Mouse (Mus musculus): ENCODE measurements at regions not wholly inside any gene's neighbourhood (a gene's known extent, or its start where the extent isn't known, plus 50 kb on each side); places are given as distances from the start of the nearest gene placed in this dataset.
A peak's percentile ranks its signal among the peaks of the same experiment; 100 is the strongest.

- DNase-seq (ENCODE audit: low read depth): no peak
Observed at GRCm38 (mm10) chr17:45966736-45967135, 65.4 kb downstream of the Vegfa start.

DNA sequence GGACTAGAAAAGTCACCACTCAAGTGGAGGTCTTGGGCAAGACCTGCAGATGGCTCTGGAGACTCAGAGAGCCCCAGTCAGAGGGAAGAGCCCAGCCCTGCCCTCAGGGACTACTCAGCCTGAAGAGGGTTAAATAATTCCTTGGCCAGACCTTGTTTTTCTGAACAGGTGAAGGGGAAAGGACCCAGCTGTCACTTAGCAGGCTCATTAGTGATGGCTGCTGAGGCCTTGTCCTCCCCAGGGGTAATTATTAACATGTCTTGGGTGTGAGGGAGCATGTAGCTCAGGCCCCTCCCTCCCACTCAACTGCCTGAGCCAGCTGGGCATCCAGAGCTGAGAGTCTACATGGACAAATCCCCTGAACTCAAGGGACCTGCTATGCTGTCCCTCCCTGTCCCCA is 68.1 kb downstream of the Vegfa start:
- DNase-seq (ENCODE audit: low read depth): no peak

DNA sequence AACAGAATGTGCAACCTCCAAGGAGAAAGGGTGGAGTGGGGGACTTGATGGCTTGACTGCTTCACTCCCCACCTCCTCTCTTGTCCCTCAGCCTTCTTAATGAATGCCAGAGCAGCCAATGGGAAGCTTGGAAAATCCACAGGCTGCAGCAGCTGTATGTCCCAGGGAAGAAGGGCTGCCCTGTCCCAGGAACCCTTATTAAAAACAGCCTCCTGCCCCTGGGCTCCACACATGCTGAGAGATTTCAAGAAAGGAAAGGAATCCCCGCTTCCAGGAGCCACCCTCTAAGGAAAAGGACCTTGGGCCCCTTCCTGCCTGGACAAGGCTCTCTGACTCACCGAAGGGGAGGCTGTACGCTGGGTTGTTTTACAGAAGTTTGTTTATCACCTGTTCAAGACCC is 68.8 kb downstream of the Vegfa start:
- no peak for DNase-seq (ENCODE audit: low read depth)

GRCm38 (mm10) chr17:45961626-45962319 is 70.4 kb downstream of the Vegfa start:
- DNase-seq (ENCODE audit: low read depth): no peak

GRCm38 (mm10) chr17:45958094-45958881 is 73.9 kb downstream of the Vegfa start:
- peak; percentile 57 for DNase-seq (ENCODE audit: low read depth)

- DNase-seq (ENCODE audit: low read depth): no peak
Observed at GRCm38 (mm10) chr17:45955481-45955880, 76.7 kb downstream of the Vegfa start.

DNA sequence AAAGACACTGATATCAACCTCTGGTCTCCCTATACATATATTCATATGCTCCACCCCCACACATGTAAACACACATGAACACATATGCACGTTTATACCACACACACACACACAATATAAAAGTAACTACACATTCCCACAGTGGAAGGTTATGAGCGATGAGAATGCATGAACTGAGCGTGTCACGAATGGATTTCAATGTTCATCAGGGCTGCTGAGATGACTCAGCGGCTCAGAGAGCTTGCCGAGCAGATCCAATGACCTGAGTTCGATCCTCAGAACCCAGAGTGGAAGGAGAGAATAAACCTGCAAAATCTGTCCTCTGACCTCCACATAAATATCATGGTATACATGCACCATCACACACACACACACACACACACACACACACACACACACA is 77.3 kb downstream of the Vegfa start:
- DNase-seq (ENCODE audit: low read depth): no peak

DNA sequence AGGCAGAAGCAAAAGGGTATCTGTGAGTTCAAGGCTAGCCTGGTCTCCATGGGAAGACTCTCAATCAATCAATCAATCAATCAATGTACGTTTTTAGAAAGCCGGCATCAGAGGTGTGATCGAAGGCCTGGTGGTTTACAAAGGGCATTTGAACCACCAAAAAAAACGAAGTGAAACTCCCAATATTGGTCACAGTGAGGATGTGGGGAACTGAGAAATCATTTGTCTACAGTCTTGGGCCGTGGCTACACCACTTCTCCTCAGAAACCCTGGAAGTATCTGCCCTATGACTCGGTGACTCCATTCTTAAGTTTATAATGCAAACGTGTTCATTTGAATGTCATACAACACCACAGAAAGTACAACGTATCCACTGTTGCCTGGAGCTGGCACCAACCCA is 78.6 kb downstream of the Vegfa start:
- DNase-seq (ENCODE audit: low read depth): no peak

GRCm38 (mm10) chr17:45950533-45951164 is 81.5 kb downstream of the Vegfa start:
- no peak for DNase-seq (ENCODE audit: low read depth)

GRCm38 (mm10) chr17:45949141-45949540 is 83.0 kb downstream of the Vegfa start:
- DNase-seq (ENCODE audit: low read depth): no peak

GRCm38 (mm10) chr17:45948314-45948935 is 83.7 kb downstream of the Vegfa start:
- no peak for DNase-seq (ENCODE audit: low read depth)

DNA sequence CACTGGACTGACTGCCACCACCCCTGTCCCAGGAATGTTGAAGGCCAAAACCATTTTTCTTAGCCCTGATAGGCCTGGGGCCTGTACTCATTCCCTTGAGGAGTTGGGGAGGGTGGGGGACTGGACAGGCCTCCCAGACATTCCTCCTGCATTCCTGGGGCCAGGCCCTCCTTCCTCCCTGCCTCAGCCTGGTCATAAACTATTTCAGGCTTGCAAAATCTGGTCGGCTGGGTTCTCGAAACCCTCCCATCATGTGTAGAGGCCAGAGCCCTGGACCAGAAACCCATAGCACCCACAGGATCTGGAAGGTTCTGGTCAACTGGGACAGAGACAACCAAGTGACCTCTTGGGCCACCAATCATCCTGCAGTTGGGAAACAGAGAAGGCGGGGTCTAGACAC is 87.2 kb downstream of the Vegfa start:
- peak; percentile 52 for DNase-seq (ENCODE audit: low read depth)

DNA sequence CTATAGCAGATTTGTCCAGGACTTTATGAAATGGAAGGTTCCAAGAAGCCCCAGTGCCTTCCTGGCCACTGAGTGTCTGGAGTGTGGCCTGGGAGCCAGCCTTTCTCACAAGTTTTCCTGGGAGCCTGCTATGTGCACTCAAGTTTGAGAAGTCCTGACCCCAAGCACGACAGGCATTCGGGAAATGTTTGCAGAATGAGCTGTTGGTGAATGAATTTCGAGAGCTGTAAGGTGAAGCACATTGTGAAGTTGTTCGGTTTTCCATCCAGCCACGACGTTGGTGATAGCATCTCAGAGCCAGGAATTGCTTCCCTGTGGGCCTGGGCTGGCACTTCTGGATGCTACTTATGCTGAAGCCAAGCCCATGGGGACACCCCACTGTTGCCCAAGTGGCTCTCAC is 88.9 kb downstream of the Vegfa start:
- peak; percentile 54 for DNase-seq (ENCODE audit: low read depth)

- DNase-seq (ENCODE audit: low read depth): no peak
Observed at GRCm38 (mm10) chr17:45941890-45942375, 90.2 kb downstream of the Vegfa start.

DNA sequence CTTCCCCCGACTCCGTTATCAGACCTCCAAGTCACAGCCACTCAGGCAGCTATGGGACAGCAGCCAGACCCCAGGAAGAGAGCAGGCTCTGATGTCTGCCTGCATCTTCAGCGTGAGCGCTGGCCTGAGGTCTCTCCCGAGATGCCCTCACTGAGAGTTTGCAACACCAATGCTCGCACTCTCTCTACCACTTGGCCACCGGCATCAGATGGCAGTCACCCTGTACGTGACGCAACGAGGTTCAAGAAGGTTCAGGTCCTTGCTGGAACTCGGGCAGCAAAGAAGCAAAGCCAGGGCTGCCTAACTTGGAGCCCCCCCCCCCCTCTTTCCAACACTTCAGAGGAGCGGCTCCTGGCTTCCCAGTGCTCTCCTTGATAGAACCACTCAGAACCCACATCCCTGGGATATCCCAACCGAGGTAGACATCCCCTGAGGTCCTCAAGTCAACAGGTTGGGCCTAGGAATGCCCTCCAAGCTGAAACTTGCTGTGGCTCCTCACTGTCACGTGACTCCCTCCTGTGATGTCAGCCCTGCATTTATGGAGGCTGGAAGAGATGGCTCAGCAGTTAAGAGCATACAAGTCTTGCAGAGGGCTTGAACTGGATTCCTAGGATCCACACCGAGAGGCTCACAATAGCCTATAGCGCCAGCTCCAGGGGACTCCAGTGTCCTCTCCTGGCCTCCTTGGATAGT is 91.9 kb downstream of the Vegfa start:
- DNase-seq (ENCODE audit: low read depth): no peak

DNA sequence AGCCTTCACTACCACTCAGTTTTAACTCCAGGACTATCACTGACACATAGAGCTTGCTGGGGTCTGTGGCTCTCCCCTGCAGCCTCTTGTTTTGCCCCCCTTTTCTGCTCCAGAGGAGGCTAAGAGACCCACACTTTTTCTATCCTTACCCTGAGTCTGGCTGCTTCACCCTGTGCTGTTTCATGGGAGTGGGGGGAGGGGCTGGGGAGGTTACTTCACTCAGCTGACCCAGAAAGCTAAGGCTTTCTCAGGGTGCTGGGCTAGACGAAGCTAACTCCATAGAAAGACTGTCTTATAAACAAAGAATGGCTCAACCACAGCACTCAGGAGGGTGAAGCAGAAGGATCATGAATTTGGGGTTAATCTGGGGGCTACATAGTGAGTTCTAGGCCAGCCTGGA is 93.9 kb downstream of the Vegfa start:
- DNase-seq (ENCODE audit: low read depth): no peak

GRCm38 (mm10) chr17:45936577-45936976 is 95.6 kb downstream of the Vegfa start:
- DNase-seq (ENCODE audit: low read depth): no peak

GRCm38 (mm10) chr17:45935291-45935690 is 96.9 kb downstream of the Vegfa start:
- DNase-seq (ENCODE audit: low read depth): no peak

DNA sequence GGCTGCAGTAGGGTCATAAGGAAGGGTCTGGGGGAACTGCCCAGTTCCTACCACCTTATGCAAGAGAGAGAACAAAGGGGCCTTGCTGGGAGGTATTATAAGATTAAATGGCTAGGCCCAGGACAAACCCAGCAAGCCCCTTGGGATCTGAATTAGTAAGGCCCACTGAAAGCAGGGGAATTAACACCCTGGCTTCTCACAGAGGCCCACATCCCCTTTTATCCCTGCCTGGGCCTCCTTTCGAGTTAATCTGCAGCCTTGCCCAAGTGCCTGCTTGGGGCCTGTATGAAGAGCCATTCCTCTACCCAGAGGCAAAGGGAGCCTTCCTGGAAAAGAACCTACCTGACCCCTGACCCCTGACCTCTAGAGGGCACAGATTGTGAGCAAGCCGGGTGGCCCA is 98.2 kb downstream of the Vegfa start:
- no peak for DNase-seq (ENCODE audit: low read depth)

GRCm38 (mm10) chr17:45933034-45933433 is 99.1 kb downstream of the Vegfa start:
- no peak for DNase-seq (ENCODE audit: low read depth)

GRCm38 (mm10) chr17:45932611-45933010 is 99.6 kb downstream of the Vegfa start:
- DNase-seq (ENCODE audit: low read depth): no peak

GRCm38 (mm10) chr17:45929591-45929990 is 102.6 kb downstream of the Vegfa start:
- no peak for DNase-seq (ENCODE audit: low read depth)
